Mouse (Mus musculus): ENCODE measurements around the gene Olfr70. TPM values are rescaled to one million over a fixed set of nuclear protein-coding genes. Genes with fewer than 3 reads are reported as not detected.
A peak's percentile ranks its signal among the peaks of the same experiment; 100 is the strongest.

Olfr70 gene
- polyA plus RNA-seq (2015; fragmentation: Nextera tagmentation; extraction: Ambion mirVana): not detected in 2 replicates

DNA sequence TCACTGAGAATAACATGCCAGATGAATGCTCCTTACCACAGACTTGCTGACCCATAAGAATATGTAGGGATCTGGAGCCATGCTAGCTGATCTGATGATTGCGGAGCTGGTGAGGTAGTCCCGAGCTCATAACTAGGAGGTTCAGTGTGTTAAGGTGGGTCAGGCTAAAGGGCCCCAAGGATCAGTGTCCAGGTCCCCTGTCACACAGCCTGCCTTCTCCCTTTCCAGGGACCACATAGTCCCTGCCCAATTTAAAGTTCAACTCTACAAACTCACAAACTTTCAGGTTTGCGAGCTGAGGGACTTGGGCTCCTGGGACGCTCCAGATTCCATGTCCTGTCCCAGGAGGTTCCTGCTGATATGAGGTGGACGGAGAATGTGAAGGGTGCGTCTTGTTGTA is at the start of gene Olfr70:
Olfr70 (minus strand) TSS at position 101 of the 400 bp plus-strand sequence.
- no peak within 1 kb of the TSS for H3K4me2 ChIP-seq (replicated peaks)
- no peak for ATAC-seq
- no peak within 1 kb of the TSS for H3K9ac ChIP-seq
- no peaks in the 10 kb centered on the region for H3K4me1 ChIP-seq (replicated peaks)
- no peak within 1 kb of the TSS for H3K4me3 ChIP-seq (replicated peaks)
- WGBS: 77% methylated on average over 6 of the region's 6 CpGs
- no peaks in the 10 kb centered on the region for H3K36me3 ChIP-seq
- H3K9me3 ChIP-seq: no peaks in the 10 kb centered on the region
- H3K27me3 ChIP-seq (replicated peaks): no peaks in the 10 kb centered on the region
- H3K27ac ChIP-seq: no peak within 1 kb of the TSS

DNA sequence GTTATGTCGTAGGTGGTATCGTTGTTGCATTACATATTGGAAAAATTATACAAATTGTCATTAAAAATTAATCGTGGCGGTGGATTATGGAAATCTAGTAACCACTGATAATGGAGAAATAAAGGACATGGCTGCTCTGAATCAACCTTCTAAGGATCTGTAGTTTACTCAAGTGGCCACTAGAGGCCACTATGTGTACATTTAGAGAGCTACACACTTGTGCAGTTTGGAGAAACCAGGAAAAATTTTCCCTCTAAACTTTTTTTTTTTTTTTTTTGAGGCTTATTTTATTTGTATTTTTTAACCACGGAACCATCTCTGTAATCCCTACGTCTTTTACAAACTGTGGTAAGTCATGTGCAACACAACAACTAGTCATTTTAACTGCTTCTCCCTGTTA is 44.6 kb upstream of the Olfr70 start:
- Histone ChIP-seq H3K9ac (no peak overlapping the region), H3K27ac (no peak overlapping the region), H3K4me2 (replicated peaks) (no peak overlapping the region), H3K27me3 (replicated peaks) (no peaks in the 10 kb centered on the region), H3K36me3 (no peaks in the 10 kb centered on the region), H3K9me3 (no peaks in the 10 kb centered on the region), H3K4me3 (replicated peaks) (no peak overlapping the region), H3K4me1 (replicated peaks) (no peaks in the 10 kb centered on the region)
- ATAC-seq: 0 out of 2 replicates have a peak, but pooled peaks have one; percentile 43
- 13% methylated on average over 6 of the region's 6 CpGs for WGBS

DNA sequence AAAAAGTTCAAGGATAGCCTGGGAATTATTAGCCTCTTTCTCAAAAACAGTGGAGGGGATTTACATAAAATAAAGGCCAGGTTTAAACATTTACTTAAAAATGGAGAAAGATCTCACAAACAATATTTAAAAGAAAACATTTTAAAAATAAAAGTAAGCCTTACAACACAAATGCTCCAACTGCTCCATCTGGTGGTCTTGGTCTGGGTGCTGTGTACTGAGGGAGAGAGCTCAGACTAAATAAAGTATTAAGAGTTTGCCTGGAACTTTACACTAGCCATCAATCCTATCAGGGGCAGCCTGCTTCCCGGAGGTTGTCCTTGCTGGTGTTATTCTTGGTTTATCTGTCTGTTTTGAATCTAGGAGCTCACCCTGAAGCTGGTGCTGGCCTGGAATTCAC is 42.5 kb upstream of the Olfr70 start:
- Histone ChIP-seq H3K4me3 (replicated peaks) (no peak overlapping the region), H3K36me3 (no peaks in the 10 kb centered on the region), H3K4me1 (replicated peaks) (no peaks in the 10 kb centered on the region), H3K4me2 (replicated peaks) (no peak overlapping the region), H3K9ac (no peak overlapping the region), H3K9me3 (no peaks in the 10 kb centered on the region), H3K27me3 (replicated peaks) (no peaks in the 10 kb centered on the region), H3K27ac (no peak overlapping the region)
- no peak for ATAC-seq
- 18% methylated on average over 1 of the region's 1 CpGs for WGBS

DNA sequence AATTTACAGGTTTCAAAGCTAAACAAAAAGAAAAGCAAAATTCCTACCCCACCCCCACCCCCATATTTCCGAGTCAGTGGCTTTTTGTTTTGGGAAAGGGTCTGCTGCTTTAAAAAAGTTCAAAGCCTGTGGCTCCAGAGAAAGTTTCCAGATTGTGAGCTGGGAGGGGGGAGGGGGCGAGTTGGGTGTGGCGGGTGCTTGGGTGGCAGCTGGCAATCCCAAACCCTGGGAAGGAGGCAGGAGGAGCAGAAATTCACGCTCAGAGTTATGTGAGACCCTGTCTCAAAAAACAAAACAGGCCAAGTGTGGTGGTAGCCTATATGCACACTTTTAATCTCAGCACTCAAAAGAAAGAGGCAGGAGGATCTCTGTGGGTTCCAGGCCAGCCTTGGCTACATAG is 42.0 kb upstream of the Olfr70 start:
- Histone ChIP-seq H3K4me1 (replicated peaks) (no peaks in the 10 kb centered on the region), H3K9ac (no peak overlapping the region)
- 35% methylated on average over 4 of the region's 4 CpGs for WGBS

DNA sequence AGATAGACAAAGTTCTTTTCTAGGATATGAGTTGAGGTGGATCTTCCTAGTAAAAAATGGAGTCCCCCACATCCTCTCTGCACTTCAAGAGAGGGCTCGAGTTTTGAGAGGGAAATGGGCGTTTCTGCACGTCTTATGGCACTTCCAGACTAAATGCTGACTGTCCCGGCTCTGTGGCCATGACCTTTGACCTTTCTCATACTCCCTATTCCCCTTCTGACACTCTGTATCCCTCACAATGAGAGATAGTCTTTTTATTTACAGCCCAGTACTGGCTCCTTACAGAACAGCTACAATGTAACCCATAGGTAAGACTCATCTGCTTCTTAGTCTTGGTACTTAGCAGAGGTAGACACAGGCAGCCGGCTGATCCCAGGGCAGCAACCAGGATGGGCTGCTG is 40.9 kb upstream of the Olfr70 start:
- Histone ChIP-seq H3K36me3 (no peaks in the 10 kb centered on the region), H3K27me3 (replicated peaks) (no peaks in the 10 kb centered on the region)

More for the DNA sequence above, 42.0 kb upstream of the Olfr70 start:
- H3K27ac ChIP-seq: no peak overlapping the region
- H3K36me3 ChIP-seq: no peaks in the 10 kb centered on the region
- no peak overlapping the region for H3K4me2 ChIP-seq (replicated peaks)
- H3K27me3 ChIP-seq (replicated peaks): no peaks in the 10 kb centered on the region
- no peaks in the 10 kb centered on the region for H3K9me3 ChIP-seq
- H3K4me3 ChIP-seq (replicated peaks): no peak overlapping the region
- no peak for ATAC-seq

DNA sequence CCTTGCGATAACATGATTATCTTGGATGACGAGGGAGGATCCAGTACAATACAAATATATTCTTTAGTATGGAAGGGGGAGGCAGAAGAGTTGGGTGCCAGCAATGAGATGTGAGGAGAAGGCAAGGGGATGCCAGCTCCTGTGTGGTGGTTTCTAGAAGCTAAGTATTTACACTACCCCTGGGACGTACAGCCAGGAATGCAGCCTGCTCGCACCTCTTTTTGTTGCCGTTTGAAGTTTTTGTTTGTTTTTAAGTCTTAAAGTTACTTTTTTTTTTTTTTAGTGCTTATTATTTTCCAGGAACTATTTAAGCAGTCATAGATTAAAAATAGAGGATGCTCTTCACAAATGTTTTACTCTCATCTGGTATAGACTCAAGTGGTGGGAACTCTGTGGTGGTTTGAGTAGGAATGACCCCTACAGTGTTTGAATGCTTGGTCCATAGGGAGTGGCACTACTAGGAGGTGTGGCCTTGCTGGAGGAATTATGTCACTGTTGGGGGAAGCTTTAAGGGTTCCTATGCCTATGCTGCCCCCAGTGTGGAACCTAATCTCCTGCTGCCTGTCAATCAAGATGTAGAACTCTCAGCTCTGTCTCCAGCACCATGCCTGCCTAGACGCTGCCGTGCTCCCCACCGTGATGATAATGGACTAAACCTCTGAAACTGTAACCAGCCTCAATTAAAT is 38.5 kb upstream of the Olfr70 start:
- WGBS: 59% methylated on average over 8 of the region's 8 CpGs
- Histone ChIP-seq H3K36me3 (no peaks in the 10 kb centered on the region), H3K4me1 (replicated peaks) (no peaks in the 10 kb centered on the region), H3K9me3 (no peaks in the 10 kb centered on the region), H3K4me3 (replicated peaks) (no peak overlapping the region), H3K9ac (no peak overlapping the region), H3K27me3 (replicated peaks) (no peaks in the 10 kb centered on the region), H3K4me2 (replicated peaks) (no peak overlapping the region), H3K27ac (no peak overlapping the region)
- no peak for ATAC-seq

More for the DNA sequence above, 40.9 kb upstream of the Olfr70 start:
- Histone ChIP-seq H3K27ac (no peak overlapping the region), H3K4me2 (replicated peaks) (no peak overlapping the region), H3K9me3 (no peaks in the 10 kb centered on the region), H3K4me3 (replicated peaks) (no peak overlapping the region), H3K4me1 (replicated peaks) (no peaks in the 10 kb centered on the region), H3K9ac (no peak overlapping the region)
- no peak for ATAC-seq
- 44% methylated on average over 5 of the region's 5 CpGs for WGBS

DNA sequence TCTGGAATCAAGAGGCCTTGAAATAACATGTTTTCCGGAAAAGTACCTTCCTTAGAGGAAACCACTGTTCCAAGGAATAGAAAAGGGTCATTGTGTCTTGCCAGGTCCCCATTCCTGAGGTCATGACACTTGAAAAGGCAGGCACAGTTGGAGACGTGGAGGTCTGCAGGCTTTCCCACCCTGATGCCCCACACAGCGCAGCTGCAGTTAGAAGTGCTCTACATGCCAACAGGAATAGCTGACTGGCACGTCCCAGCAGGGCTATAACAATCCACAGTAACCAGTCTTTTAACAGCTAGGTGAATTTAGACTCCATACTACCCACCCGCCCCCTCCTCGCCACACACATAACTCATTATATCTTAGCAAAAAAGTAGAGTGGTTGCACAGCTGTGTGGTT is 36.5 kb upstream of the Olfr70 start:
- no peaks in the 10 kb centered on the region for H3K27me3 ChIP-seq (replicated peaks)
- no peak for ATAC-seq
- no peak overlapping the region for H3K4me2 ChIP-seq (replicated peaks)
- 82% methylated on average over 6 of the region's 6 CpGs for WGBS
- H3K4me3 ChIP-seq (replicated peaks): no peak overlapping the region
- H3K9ac ChIP-seq: no peak overlapping the region
- H3K27ac ChIP-seq: no peak overlapping the region
- no peaks in the 10 kb centered on the region for H3K36me3 ChIP-seq
- H3K9me3 ChIP-seq: no peaks in the 10 kb centered on the region
- H3K4me1 ChIP-seq (replicated peaks): no peaks in the 10 kb centered on the region

DNA sequence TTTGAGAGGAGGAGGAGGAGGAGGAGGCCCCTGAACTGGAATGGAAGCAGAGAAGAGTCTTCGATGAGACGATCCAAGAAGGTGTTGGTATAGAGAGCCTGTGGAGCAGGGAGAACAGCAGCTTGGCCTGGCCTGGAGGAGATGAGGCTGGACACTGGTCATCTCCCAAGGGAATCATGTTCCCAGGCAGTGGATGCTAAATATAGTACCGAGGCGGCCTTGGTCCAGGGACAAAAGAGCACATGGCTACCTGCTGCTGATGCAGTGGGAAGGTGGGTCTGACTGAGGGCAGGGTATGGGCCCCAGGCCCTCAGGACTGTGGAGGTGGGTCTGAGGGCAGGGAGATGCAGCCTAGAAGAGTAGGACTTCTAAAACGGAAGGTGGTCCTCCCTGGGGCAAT is 32.6 kb upstream of the Olfr70 start:
- H3K36me3 ChIP-seq: no peaks in the 10 kb centered on the region
- H3K4me3 ChIP-seq (replicated peaks): no peak overlapping the region
- 82% methylated on average over 5 of the region's 5 CpGs for WGBS
- no peak overlapping the region for H3K9ac ChIP-seq
- no peak overlapping the region for H3K27ac ChIP-seq
- no peaks in the 10 kb centered on the region for H3K27me3 ChIP-seq (replicated peaks)
- H3K9me3 ChIP-seq: no peaks in the 10 kb centered on the region
- H3K4me2 ChIP-seq (replicated peaks): no peak overlapping the region
- no peak for ATAC-seq
- H3K4me1 ChIP-seq (replicated peaks): peaks cover 19% of the 10 kb centered on the region

DNA sequence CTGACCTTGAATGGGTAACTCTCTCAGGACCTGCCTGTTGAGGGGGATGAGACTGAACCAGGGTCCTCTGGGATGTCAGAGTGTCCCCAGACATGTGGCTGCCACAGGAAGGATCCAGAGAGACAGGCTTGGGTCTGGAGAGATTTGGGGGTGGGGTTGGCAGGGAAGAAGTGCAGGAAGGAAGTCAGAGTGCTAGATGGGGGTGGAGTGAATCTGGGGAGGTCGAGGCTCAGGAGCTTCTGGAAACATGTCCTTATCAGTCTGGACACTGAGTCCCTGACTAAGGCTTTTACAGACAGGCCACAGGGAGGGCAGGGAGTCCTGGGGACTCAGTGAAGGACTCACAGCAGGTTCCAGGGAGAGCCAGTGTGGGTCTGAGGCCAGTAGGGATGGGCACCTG is 31.6 kb upstream of the Olfr70 start:
- H3K4me1 ChIP-seq (replicated peaks): peaks cover 28% of the 10 kb centered on the region
- H3K4me2 ChIP-seq (replicated peaks): no peak overlapping the region
- H3K27ac ChIP-seq: no peak overlapping the region
- H3K36me3 ChIP-seq: no peaks in the 10 kb centered on the region
- WGBS: 19% methylated on average over 1 of the region's 1 CpGs
- ATAC-seq: no peak
- H3K4me3 ChIP-seq (replicated peaks): no peak overlapping the region
- H3K27me3 ChIP-seq (replicated peaks): no peaks in the 10 kb centered on the region
- no peak overlapping the region for H3K9ac ChIP-seq
- no peaks in the 10 kb centered on the region for H3K9me3 ChIP-seq

DNA sequence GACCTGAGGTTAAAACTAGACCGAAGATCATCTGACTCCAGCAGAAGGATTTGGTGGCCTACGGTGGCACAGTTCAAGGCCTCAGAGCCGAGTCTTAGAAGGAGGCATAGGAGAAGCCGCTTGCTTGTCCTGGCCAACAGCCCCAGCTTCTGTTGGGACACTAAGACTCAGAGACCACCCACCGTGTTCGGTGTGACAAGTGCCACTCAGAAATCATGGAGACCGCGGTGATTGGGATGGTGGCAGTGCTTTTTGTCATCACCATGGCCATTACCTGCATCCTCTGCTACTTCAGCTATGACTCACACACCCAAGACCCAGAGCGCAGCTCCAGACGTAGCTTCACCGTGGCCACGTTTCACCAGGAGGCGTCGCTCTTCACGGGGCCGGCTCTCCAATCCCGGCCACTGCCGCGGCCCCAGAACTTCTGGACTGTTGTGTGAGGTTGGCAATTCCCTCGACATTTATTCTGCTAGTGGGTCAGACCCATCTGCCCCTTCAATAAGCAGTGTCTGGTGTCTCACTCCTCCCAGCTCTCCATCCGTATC is 30.2 kb upstream of the Olfr70 start:
- H3K9ac ChIP-seq: no peak overlapping the region
- no peaks in the 10 kb centered on the region for H3K9me3 ChIP-seq
- H3K4me1 ChIP-seq (replicated peaks): peaks cover 36% of the 10 kb centered on the region
- H3K4me3 ChIP-seq (replicated peaks): no peak overlapping the region
- no peaks in the 10 kb centered on the region for H3K27me3 ChIP-seq (replicated peaks)
- no peak overlapping the region for H3K27ac ChIP-seq
- WGBS: 67% methylated on average over 21 of the region's 21 CpGs
- no peak for ATAC-seq
- H3K36me3 ChIP-seq: no peaks in the 10 kb centered on the region
- no peak overlapping the region for H3K4me2 ChIP-seq (replicated peaks)

DNA sequence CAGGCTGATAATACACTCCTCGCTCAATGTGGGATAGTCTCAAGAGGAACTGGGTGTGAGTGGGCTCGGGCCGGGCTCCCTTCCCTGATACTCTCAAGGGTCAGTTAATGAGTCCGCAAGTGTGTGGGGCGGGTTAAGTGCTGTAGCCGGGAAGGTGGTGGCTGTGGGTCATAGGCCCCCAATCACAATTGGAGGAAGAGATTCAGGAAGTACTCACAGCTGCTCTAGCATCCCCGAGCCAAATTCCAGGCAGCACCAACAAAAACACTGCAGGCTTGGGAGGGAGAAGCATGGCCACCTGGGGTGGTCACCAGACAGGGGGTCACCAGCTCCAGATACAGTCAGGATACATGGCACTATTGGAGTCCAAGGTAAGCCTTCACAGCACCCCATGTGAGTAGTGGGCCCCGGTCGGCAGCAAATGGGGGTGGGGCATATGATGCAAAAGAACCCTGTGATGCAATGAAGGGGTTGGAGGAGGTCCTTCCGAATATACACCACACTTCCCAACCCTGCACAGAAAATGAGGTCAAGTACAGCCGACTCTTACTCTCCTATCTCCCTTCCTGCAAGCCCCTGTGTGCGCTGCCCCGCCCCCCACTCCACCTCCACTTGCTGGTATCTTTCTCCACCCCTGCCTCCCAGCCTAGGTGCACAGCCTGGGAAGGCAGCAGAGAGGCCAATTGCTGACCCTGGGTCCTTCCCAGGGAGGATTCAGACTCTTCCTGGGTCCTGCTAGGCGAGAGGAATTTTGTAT is 29.4 kb upstream of the Olfr70 start, which contains the start of gene Spaar:
Spaar (plus strand) TSS at position 241 of the 757 bp plus-strand sequence.
- WGBS: 47% methylated on average over 14 of the region's 14 CpGs
- Histone ChIP-seq H3K27ac (peak within 1 kb of the TSS; percentile 56), H3K9ac (no peak within 1 kb of the TSS)

DNA sequence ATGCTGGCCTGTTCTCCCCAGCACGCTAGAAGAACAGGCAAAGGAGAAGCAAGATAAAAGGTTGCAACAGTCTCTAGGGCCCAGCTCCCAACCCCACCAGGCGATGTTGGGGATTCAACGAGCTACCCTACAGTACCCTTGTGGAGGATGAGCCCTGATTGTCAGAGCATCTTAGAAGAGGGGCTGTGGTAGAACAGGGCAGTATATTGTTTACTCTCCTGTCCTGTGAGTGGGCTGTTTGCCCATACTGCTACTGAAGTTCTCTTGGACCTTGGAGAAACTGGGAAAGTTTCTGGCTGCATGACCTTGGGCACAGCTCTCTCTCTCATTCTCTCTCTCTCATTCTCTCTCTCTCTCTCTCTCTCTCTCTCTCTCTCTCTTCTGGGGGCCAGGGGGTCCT is 28.5 kb upstream of the Olfr70 start:
- Histone ChIP-seq H3K9me3 (no peaks in the 10 kb centered on the region), H3K4me1 (replicated peaks) (peaks cover 36% of the 10 kb centered on the region), H3K9ac (no peak overlapping the region), H3K36me3 (no peaks in the 10 kb centered on the region), H3K27ac (peak overlapping the region; percentile 56), H3K4me2 (replicated peaks) (no peak overlapping the region), H3K4me3 (replicated peaks) (no peak overlapping the region), H3K27me3 (replicated peaks) (no peaks in the 10 kb centered on the region)
- 50% methylated on average over 3 of the region's 3 CpGs for WGBS
- ATAC-seq: no peak

More for the DNA sequence above, 29.4 kb upstream of the Olfr70 start, which contains the start of gene Spaar:
- H3K27me3 ChIP-seq (replicated peaks): no peaks in the 10 kb centered on the region
- no peaks in the 10 kb centered on the region for H3K36me3 ChIP-seq
- H3K4me2 ChIP-seq (replicated peaks): no peak within 1 kb of the TSS
- no peak within 1 kb of the TSS for H3K4me3 ChIP-seq (replicated peaks)
- peaks cover 36% of the 10 kb centered on the region for H3K4me1 ChIP-seq (replicated peaks)
- ATAC-seq: no peak
- H3K9me3 ChIP-seq: no peaks in the 10 kb centered on the region

Measured in intestine, embryonic 15.5 days (tissue).